Mouse (Mus musculus) CH12.LX (cell line): Measurements from ENCODE around the gene Cmas. TPM values are rescaled to one million over a fixed set of nuclear protein-coding genes. Genes with fewer than 3 reads are reported as not detected.
A peak's percentile ranks its signal among the peaks of the same experiment; 100 is the strongest.

Experiments used
- DNase-seq: peaks from one replicate; pipeline ENCODE4 v3.0.0-alpha.2; 2013; ENCODE audit errors: extremely low read depth
- H3K27ac ChIP-seq: 2 replicates; pipeline ENCODE4 v1.5.1; 2012; ENCODE audit warnings: low read depth, mild to moderate bottlenecking, control low read depth, moderate library complexity; ENCODE audit not compliant: insufficient read depth
- H3K27me3 ChIP-seq: replicated peaks from 2 replicates; pipeline ENCODE3; 2012; ENCODE audit warnings: inconsistent platforms
- H3K36me3 ChIP-seq, 2 experiments: replicated peaks in 1 of 2; 2 replicates each; pipeline versions ENCODE3 to v1.6.1; 2012; ENCODE audit warnings: inconsistent platforms in 1 of 2, low read length in 1 of 2, mild to moderate bottlenecking in 1 of 2, mixed read lengths in 1 of 2, moderate library complexity in 1 of 2; ENCODE audit not compliant: control insufficient read depth in 1 of 2, insufficient read depth in 1 of 2
- H3K4me1 ChIP-seq, 2 experiments: 2 replicates each; pipeline ENCODE4 v1.6.1; 2012; ENCODE audit warnings: inconsistent platforms in 1 of 2, moderate library complexity in 1 of 2; ENCODE audit not compliant: insufficient read depth in 2 of 2, control insufficient read depth in 1 of 2
- H3K4me2 ChIP-seq: 2 replicates; pipeline ENCODE4 v1.6.1; 2012; ENCODE audit warnings: low read depth, mild to moderate bottlenecking, control low read depth; ENCODE audit not compliant: poor library complexity, insufficient read depth, severe bottlenecking
- H3K4me3 ChIP-seq, 3 experiments: fragments of 150-350 bp in 1 of 3; sonication (generic) in 1 of 3; replicated peaks in 1 of 3; 2 replicates each; pipeline versions ENCODE3 to v1.5.1; 2011 to 2012; ENCODE audit warnings: low read depth in 2 of 3, low read length in 2 of 3, mild to moderate bottlenecking in 2 of 3, moderate library complexity in 2 of 3, control low read depth in 1 of 3, improper control_type of control experiment in 1 of 3, inconsistent platforms in 1 of 3, mixed read lengths in 1 of 3; ENCODE audit not compliant: poor library complexity in 1 of 3
- H3K79me2 ChIP-seq: replicated peaks from 2 replicates; pipeline ENCODE4 v1.6.1; 2012; ENCODE audit warnings: mild to moderate bottlenecking, moderate library complexity; ENCODE audit not compliant: control insufficient read depth, poor library complexity, insufficient read depth, severe bottlenecking; ENCODE audit errors: extremely low read depth
- H3K9ac ChIP-seq: 2 replicates; pipeline ENCODE4 v1.6.1; 2012; ENCODE audit warnings: low read depth, mild to moderate bottlenecking, control low read depth, moderate library complexity; ENCODE audit not compliant: insufficient read depth
- H3K9me3 ChIP-seq: replicated peaks from 2 replicates; pipeline ENCODE3; 2012; ENCODE audit warnings: low read length, inconsistent platforms, mixed read lengths
- CHD1 ChIP-seq: IDR thresholded peaks from 2 replicates; pipeline ENCODE4 v1.6.1; 2012; ENCODE audit warnings: low read depth, low read length, improper control_type of control experiment, inconsistent platforms
- CTCF ChIP-seq, 2 experiments: IDR thresholded peaks in 1 of 2; conservative IDR thresholded peaks in 1 of 2; 2 replicates each; pipeline ENCODE4 v1.5.1; 2011 to 2012; ENCODE audit warnings: low read depth in 2 of 2, low read length in 2 of 2, improper control_type of control experiment in 1 of 2, inconsistent platforms in 1 of 2, mild to moderate bottlenecking in 1 of 2, moderate library complexity in 1 of 2
- E2F4 ChIP-seq: IDR thresholded peaks from 2 replicates; pipeline ENCODE4 v1.6.1; 2011; ENCODE audit warnings: low read depth, low read length, improper control_type of control experiment; ENCODE audit not compliant: insufficient replicate concordance
- ETS1 ChIP-seq: conservative IDR thresholded peaks from 2 replicates; pipeline ENCODE4 v1.6.1; 2012; ENCODE audit warnings: low read depth, mild to moderate bottlenecking, inconsistent platforms, low read length, improper control_type of control experiment, moderate library complexity
- HCFC1 ChIP-seq: IDR thresholded peaks from 2 replicates; pipeline ENCODE4 v1.6.1; 2012; ENCODE audit warnings: low read depth, mild to moderate bottlenecking, inconsistent platforms, low read length, improper control_type of control experiment
- JUN ChIP-seq: IDR thresholded peaks from 2 replicates; pipeline ENCODE4 v1.6.1; 2011; ENCODE audit warnings: low read depth, mild to moderate bottlenecking, low read length, improper control_type of control experiment, moderate library complexity; ENCODE audit not compliant: insufficient read depth
- KAT2A ChIP-seq: IDR thresholded peaks from 2 replicates; pipeline ENCODE4 v1.6.1; 2012; ENCODE audit warnings: low read length, improper control_type of control experiment, inconsistent platforms; ENCODE audit not compliant: insufficient replicate concordance
- NELFE ChIP-seq: IDR thresholded peaks from 2 replicates; pipeline ENCODE4 v1.6.1; 2011; ENCODE audit warnings: low read depth, low read length, improper control_type of control experiment
- NRF1 ChIP-seq: IDR thresholded peaks from 2 replicates; pipeline ENCODE4 v1.6.1; 2014; ENCODE audit warnings: low read depth, mild to moderate bottlenecking, inconsistent platforms, low read length, improper control_type of control experiment, moderate library complexity
- RAD21 ChIP-seq: IDR thresholded peaks from 2 replicates; pipeline ENCODE4 v1.6.1; 2011; ENCODE audit warnings: low read depth, mild to moderate bottlenecking, low read length, improper control_type of control experiment, moderate library complexity
- SMC3 ChIP-seq: IDR thresholded peaks from 2 replicates; pipeline ENCODE4 v1.6.1; 2011; ENCODE audit warnings: low read depth, low read length, improper control_type of control experiment
- TBP ChIP-seq: conservative IDR thresholded peaks from 2 replicates; pipeline ENCODE4 v1.6.1; 2011; ENCODE audit warnings: low read depth, low read length, improper control_type of control experiment
- TCF12 ChIP-seq: IDR thresholded peaks from 2 replicates; pipeline ENCODE4 v1.6.1; 2014; ENCODE audit warnings: low read depth, mild to moderate bottlenecking, inconsistent platforms, low read length, improper control_type of control experiment
- ZC3H11A ChIP-seq: IDR thresholded peaks from 2 replicates; pipeline ENCODE4 v1.6.1; 2012; ENCODE audit warnings: low read depth, mild to moderate bottlenecking, inconsistent platforms, low read length, improper control_type of control experiment
- dilution Hi-C: fragments of 300-500 bp; cut with MboI; formaldehyde crosslinking; loops from 2 replicates; pipeline ENCODE4 v1.14.3; 2020; ENCODE audit warnings: low sequenced_read_pairs; ENCODE audit not compliant: extremely low pct_unique_long_range_greater_than_20kb, extremely low pct_ligation_motif_present
- in situ Hi-C: fragments of 300-500 bp; cut with MboI; formaldehyde crosslinking; loops from 3 replicates; pipeline ENCODE4 v1.14.3; 2019; ENCODE audit warnings: low sequenced_read_pairs, low pct_ligation_motif_present, low pct_unique_long_range_greater_than_20kb, mixed read lengths
- polyA plus RNA-seq: library from polyadenylated mRNA; unstranded; fragments of >175 nt; gene quantifications from 2 replicates; pipeline ENCODE4 v1.2.1, GENCODE M21; 2012; ENCODE audit warnings: low read depth; ENCODE audit not compliant: insufficient read length
- total RNA-seq, 2 experiments: library from RNA; depleted of rRNA; stranded (reverse); fragments of 300-350 nt in 1 of 2; fragments of >200 nt in 1 of 2; gene quantifications; 2 replicates each; pipeline ENCODE4 v1.2.3; 2012 to 2014

Gene Cmas
- total and polyA plus RNA-seq, 3 experiments = 39.5 to 63.9 (median 62.4) TPM

- in situ Hi-C loops = no loop called here
- H3K36me3 ChIP-seq = peaks cover 49 to 82% of the 10 kb centered on the region in 2 experiments
- no peak overlapping the region for H3K27ac ChIP-seq
- no peaks in the 10 kb centered on the region for H3K79me2 ChIP-seq
- no peaks in the 10 kb centered on the region for H3K9me3 ChIP-seq
- dilution Hi-C loops = no loop called here
- H3K4me1 ChIP-seq = no peaks in the 10 kb centered on the region
- no peak for DNase-seq
- no peak for TF ChIP-seq JUN
- no peak for TF ChIP-seq KAT2A
- 0 out of 4 replicates have a peak, but pooled peaks have one; percentile 15 to 28 for TF ChIP-seq CTCF (conservative IDR thresholded peaks at IDR 0.05 in 1 of 2, IDR thresholded peaks at IDR 0.05 in 1 of 2; ENCODE audit: low read depth in 2 of 2, low read length in 2 of 2)
- H3K4me2 ChIP-seq = no peak overlapping the region
- H3K9ac ChIP-seq = no peak overlapping the region
- no peak overlapping the region for H3K4me3 ChIP-seq
- H3K27me3 ChIP-seq = no peaks in the 10 kb centered on the region
Measured at GRCm38 (mm10) chr6:142773566-142773965, 17.1 kb downstream of the Cmas start.

- dilution Hi-C loops = no loop called here
- no peak overlapping the region for H3K27ac ChIP-seq
Measured at GRCm38 (mm10) chr6:142776935-142777334, 20.4 kb downstream of the Cmas start.

GRCm38 (mm10) chr6:142779045-142779811, 22.7 kb downstream of the Cmas start:
- Histone ChIP-seq H3K9ac (no peak overlapping the region), H3K9me3 (no peaks in the 10 kb centered on the region), H3K27ac (no peak overlapping the region), H3K4me1 (peaks cover 3 to 18% of the 10 kb centered on the region in 2 experiments; a peak in 2 of 4 replicates), H3K27me3 (no peaks in the 10 kb centered on the region), H3K4me3 (no peak overlapping the region), H3K36me3 (peaks cover 9 to 29% of the 10 kb centered on the region in 2 experiments), H3K79me2 (no peaks in the 10 kb centered on the region), H3K4me2 (no peak overlapping the region)
- DNase-seq = peak; percentile 50
- dilution Hi-C loops = no loop called here
- TF ChIP-seq RAD21 (peak; percentile 84), SMC3 (peak; percentile 81), ZC3H11A (peak; percentile 23; the same call in 1 of the 2 replicates), CTCF (conservative IDR thresholded peaks at IDR 0.05 in 1 of 2, IDR thresholded peaks at IDR 0.05 in 1 of 2; ENCODE audit: low read depth in 2 of 2, low read length in 2 of 2) (peak in 1 of 2 experiments; percentile 85; a peak in 2 of 4 replicates), E2F4 (no peak)
- in situ Hi-C loops = no loop called here

More at GRCm38 (mm10) chr6:142776935-142777334, 20.4 kb downstream of the Cmas start:
- no peak overlapping the region for H3K9ac ChIP-seq
- H3K27me3 ChIP-seq = no peaks in the 10 kb centered on the region
- in situ Hi-C loops = no loop called here
- no peaks in the 10 kb centered on the region for H3K9me3 ChIP-seq
- no peak for DNase-seq
- no peak overlapping the region for H3K4me2 ChIP-seq
- no peak for TF ChIP-seq TBP
- TF ChIP-seq NELFE = no peak
- TF ChIP-seq CHD1 = no peak
- TF ChIP-seq HCFC1 = no peak
- no peak for TF ChIP-seq RAD21
- TF ChIP-seq ETS1 = no peak
- no peak for TF ChIP-seq NRF1
- TF ChIP-seq TCF12 = no peak
- TF ChIP-seq, all 38 proteins: peak for 0
- no peaks in the 10 kb centered on the region for H3K79me2 ChIP-seq
- peaks cover 30 to 52% of the 10 kb centered on the region in 2 experiments for H3K36me3 ChIP-seq
- peaks cover 3 to 12% of the 10 kb centered on the region in 2 experiments; a peak in 2 of 4 replicates for H3K4me1 ChIP-seq
- H3K4me3 ChIP-seq = no peak overlapping the region
